Mouse (Mus musculus) E14TG2a.4 (cell line): ENCODE measurements at regions not wholly inside any gene's neighbourhood (a gene's known extent, or its start where the extent isn't known, plus 50 kb on each side); places are given as distances from the start of the nearest gene placed in this dataset.

Source experiments
- H3K27me3 ChIP-seq: 2 replicates; pipeline ENCODE4 v1.6.1; 2014; ENCODE audit warnings: low read length, control low read depth; ENCODE audit not compliant: insufficient read depth
- H3K36me3 ChIP-seq: 2 replicates; pipeline ENCODE4 v1.6.1; 2014; ENCODE audit warnings: low read length, control low read depth; ENCODE audit not compliant: insufficient read depth
- H3K4me1 ChIP-seq: replicated peaks from 2 replicates; pipeline ENCODE4 v1.6.1; 2014; ENCODE audit warnings: low read depth, low read length, control low read depth
- H3K4me3 ChIP-seq: replicated peaks from 2 replicates; pipeline ENCODE4 v1.5.1; 2014; ENCODE audit warnings: mild to moderate bottlenecking, low read length
- H3K9me3 ChIP-seq: 2 replicates; pipeline ENCODE4 v1.6.1; 2014; ENCODE audit warnings: low read length, control low read depth
- CTCF ChIP-seq: conservative IDR thresholded peaks from 2 replicates; pipeline ENCODE4 v1.5.1; 2014; ENCODE audit warnings: low read length
- NANOG ChIP-seq: IDR thresholded peaks from 2 replicates; pipeline ENCODE4 v1.6.1; 2014; ENCODE audit warnings: borderline replicate concordance, low read length, mixed read lengths
- POU5F1 ChIP-seq: IDR thresholded peaks from 2 replicates; pipeline ENCODE4 v1.6.1; 2014; ENCODE audit warnings: low read length, borderline replicate concordance

DNA sequence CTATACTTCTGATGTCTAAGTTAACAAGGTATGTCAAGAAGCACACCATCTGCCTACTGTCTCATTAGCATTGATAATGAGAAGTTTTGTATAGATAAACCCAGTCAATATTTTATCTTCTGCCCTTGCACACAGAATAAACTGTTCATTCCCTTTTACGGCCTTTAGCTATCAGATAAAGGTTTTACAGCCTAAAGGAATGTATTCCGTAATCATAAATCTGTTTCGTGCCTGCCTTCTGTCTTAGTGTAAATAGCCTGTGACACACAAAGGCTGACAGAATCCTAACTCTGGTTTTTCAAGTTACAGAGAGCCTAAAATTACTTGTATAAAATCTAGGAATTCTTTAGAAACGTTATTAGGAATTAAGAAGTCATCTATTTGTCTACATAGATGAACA is 97.6 kb upstream of the Kctd3 start:
- no peak overlapping the region for H3K4me3 ChIP-seq
- no peaks in the 10 kb centered on the region for H3K36me3 ChIP-seq
- H3K4me1 ChIP-seq, result no peaks in the 10 kb centered on the region
- TF ChIP-seq NANOG (no peak), CTCF (no peak), POU5F1 (no peak)
- H3K27me3 ChIP-seq, result no peaks in the 10 kb centered on the region
- no peaks in the 10 kb centered on the region for H3K9me3 ChIP-seq

DNA sequence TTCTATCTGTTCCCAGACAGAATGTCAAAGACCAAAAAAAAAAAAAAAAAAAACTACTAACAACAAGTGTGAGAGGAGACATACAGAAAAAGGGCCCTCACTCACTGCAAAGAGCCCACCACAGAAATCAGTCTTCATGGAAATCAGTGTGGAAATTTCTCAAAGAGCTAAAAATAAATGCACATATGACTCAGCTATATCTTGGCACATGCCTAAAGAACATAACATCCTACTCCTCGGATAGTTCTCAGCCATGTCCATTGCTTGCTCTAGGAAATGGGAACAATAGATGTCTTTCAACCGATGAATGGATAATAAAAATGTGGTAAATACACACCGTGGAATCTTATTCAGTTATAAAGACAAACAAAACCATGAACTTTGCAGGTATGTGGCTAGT is 95.1 kb upstream of the Kctd3 start:
- TF ChIP-seq CTCF (no peak), POU5F1 (no peak), NANOG (no peak)
- H3K4me3 ChIP-seq, result no peak overlapping the region
- H3K4me1 ChIP-seq, result peaks cover 2% of the 10 kb centered on the region; the same call in 1 of the 2 replicates
- no peaks in the 10 kb centered on the region for H3K36me3 ChIP-seq
- no peaks in the 10 kb centered on the region for H3K9me3 ChIP-seq
- H3K27me3 ChIP-seq, result no peaks in the 10 kb centered on the region

DNA sequence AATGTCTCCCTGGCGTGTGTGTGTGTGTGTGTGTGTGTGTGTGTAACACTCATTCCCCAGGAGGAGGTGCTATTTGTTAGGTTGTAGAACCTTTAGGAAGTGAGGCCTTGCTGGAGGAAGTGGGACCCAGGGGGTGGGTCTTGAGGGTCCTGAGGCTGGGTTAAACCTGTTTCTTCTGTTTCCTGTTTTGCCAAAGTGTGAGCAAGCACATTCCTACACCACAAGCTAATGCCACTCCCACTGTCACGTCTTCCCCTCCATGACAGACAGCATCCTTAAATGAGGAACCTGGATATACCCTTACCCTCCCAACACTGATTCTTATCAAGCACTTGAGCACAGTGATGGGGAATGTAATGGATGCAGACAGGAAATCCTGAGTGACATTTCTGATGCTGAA is 91.5 kb upstream of the Kctd3 start:
- TF ChIP-seq CTCF, result no peak
- Histone ChIP-seq H3K27me3 (no peaks in the 10 kb centered on the region), H3K36me3 (no peaks in the 10 kb centered on the region)

DNA sequence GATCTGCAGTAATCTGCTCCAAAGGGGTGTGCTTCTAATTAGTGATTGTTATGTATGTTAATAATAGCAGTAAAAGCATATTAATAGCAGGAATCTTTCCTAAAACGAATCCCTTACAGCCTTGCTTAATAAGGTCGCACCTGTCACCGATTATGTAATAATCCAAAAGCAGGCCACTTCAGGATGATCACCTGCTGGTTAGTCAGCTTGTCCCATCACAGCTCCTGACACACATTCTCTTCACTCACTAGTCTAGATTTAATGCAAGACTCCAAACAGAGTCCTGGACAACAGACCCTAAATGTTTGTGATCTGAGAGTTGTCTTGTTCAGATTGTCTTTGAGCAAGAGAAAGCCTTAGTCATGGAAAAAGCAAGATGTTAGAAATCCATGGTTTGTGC is 85.2 kb upstream of the Kctd3 start:
- Histone ChIP-seq H3K4me3 (no peak overlapping the region), H3K4me1 (peaks cover 6% of the 10 kb centered on the region; the same call in 1 of the 2 replicates), H3K9me3 (no peaks in the 10 kb centered on the region), H3K27me3 (no peaks in the 10 kb centered on the region; the same call in 1 of the 2 replicates), H3K36me3 (no peaks in the 10 kb centered on the region)
- TF ChIP-seq NANOG (no peak), CTCF (no peak), POU5F1 (no peak)

More for the DNA sequence above, 91.5 kb upstream of the Kctd3 start:
- Histone ChIP-seq H3K9me3 (no peaks in the 10 kb centered on the region), H3K4me3 (no peak overlapping the region), H3K4me1 (peaks cover 8% of the 10 kb centered on the region; the same call in 1 of the 2 replicates)

DNA sequence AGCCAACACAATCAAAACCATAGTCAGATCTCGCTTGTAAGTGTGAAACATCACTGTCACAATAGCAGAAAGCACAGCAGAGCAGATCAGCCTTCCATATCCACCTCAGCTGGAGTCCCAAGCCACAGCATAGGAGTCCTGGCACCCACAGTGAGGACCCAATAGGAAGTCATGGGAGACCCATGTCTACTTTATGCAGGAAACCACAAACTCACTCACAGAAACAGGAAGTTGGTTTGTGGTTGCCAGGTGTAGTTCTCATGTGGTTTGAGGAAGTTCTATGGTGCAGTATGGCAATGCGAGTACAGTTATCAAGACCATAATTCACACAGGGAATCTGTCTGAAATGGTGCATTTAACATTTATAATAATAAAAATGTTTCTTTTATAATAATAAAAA is 77.6 kb upstream of the Kctd3 start:
- Histone ChIP-seq H3K9me3 (peaks cover 19% of the 10 kb centered on the region), H3K4me1 (peaks cover 2% of the 10 kb centered on the region; the same call in 1 of the 2 replicates), H3K4me3 (no peak overlapping the region), H3K36me3 (no peaks in the 10 kb centered on the region), H3K27me3 (no peaks in the 10 kb centered on the region)
- no peak for TF ChIP-seq POU5F1
- no peak for TF ChIP-seq NANOG
- TF ChIP-seq CTCF, result no peak

DNA sequence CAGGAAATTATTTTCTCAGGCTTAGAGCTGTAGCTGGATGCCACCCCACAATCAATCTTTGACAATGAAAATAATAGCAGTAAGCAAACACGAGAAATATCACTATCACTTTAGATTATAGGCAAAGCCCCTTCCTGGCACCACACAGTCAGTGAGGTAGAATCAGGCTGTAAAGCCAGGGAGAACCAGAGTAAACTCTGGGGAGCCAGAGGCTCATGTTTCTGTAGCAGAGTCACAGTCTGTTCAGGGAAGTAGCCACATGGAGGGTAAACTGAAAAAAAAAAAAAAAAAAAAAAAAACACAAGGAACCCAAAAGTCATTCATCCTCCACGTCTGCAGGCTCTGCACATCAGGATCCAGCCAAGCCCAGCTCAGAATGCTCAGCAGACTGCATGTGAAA is 73.6 kb upstream of the Kctd3 start:
- TF ChIP-seq NANOG (no peak), POU5F1 (no peak), CTCF (no peak)
- Histone ChIP-seq H3K4me3 (no peak overlapping the region), H3K36me3 (no peaks in the 10 kb centered on the region), H3K4me1 (peaks cover 3% of the 10 kb centered on the region; the same call in 1 of the 2 replicates), H3K9me3 (peaks cover 19% of the 10 kb centered on the region), H3K27me3 (no peaks in the 10 kb centered on the region; the same call in 1 of the 2 replicates)

DNA sequence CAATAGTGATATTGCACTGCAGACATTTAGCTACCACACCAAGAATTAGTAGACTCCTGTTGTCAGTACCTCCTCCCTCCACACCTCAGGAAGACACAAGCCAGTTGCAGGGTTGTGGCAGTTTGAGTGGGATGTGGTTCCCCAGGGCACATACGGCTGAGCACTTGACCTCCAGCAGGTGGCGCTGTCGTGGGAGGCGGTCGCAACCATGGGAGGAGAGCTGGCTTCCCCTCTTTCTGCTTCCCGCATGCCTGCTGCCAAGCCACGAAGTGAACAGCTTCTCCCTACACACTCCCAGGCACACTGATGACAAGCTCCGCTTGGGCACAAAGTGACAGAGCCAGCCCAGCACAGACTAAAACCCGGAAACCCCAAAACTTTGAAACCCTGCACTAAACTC is 73.2 kb upstream of the Kctd3 start:
- Histone ChIP-seq H3K27me3 (no peaks in the 10 kb centered on the region; the same call in 1 of the 2 replicates), H3K4me3 (no peak overlapping the region), H3K4me1 (peaks cover 8% of the 10 kb centered on the region; the same call in 1 of the 2 replicates), H3K36me3 (no peaks in the 10 kb centered on the region), H3K9me3 (peaks cover 19% of the 10 kb centered on the region)
- TF ChIP-seq POU5F1 (no peak), CTCF (peak; percentile 87)

DNA sequence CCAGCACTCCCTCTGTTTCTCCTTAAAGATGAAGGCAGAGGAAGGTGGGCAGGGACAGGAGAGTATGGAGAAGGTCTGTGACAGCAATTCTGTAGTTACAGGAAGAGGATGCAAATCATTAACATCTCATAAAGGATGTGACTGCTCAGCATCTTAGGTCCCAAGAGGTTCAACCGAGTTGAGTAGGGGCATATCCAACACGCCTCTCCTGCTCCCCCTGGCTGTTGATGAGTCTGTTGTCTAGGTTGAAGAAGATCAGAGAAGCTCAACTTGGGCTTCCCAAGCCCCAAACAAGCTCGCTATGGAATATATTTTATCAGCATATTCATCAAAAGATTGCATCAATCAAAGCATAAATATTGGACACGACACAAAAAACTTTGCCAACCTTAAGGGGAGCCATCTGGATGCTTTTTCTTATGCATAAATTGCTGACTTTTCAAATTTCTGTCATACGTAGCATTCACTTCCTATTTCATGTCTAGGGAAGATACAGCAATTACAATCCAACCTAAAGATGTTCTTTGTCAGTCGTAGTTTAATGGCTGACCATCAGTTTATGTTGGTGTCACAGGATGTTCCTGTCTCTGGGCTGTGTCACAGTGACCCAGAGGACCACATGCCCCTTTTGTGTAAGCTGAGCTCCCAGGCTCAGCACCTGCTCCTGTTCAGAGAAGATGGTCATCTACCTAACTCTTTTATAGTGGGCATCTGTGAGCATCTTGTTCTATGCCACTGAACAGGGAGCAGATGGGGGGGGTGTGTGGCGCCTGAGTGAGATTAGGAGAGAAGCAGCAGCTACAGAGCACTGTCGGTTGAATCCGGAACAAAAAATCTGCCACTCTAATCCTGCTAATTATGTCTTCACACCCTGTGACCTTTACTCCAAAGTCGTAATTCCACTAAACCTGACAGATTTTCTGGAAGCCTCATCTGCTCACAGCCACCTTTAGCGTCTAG is 72.1 kb upstream of the Kctd3 start:
- H3K27me3 ChIP-seq, result no peaks in the 10 kb centered on the region; the same call in 1 of the 2 replicates
- H3K36me3 ChIP-seq, result no peaks in the 10 kb centered on the region
- TF ChIP-seq CTCF, result no peak
- no peak for TF ChIP-seq NANOG
- TF ChIP-seq POU5F1, result no peak
- peaks cover 9% of the 10 kb centered on the region; the same call in 1 of the 2 replicates for H3K4me1 ChIP-seq
- H3K4me3 ChIP-seq, result no peak overlapping the region
- peaks cover 13% of the 10 kb centered on the region for H3K9me3 ChIP-seq

DNA sequence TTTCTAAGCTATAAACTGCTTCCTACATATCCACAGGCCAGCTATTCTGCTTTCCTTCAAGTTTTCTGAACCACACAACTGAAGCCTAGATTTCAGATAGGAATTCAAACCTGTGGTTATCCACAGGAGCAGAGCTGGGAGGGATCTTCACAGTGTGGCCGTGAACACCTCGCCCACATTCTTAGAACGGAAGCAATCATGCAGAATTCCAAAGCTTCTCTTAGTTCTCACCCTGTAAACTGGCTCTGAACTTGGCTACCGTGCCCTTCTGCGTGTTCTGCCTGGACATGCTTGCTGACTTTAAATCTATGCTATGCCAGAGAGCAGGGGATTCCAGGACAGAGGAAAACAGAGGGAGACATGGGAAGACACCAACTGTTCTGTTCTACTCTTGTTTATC is 70.2 kb upstream of the Kctd3 start:
- no peak overlapping the region for H3K4me3 ChIP-seq
- peaks cover 9% of the 10 kb centered on the region; the same call in 1 of the 2 replicates for H3K4me1 ChIP-seq
- TF ChIP-seq NANOG (no peak), POU5F1 (no peak), CTCF (no peak)
- H3K36me3 ChIP-seq, result no peaks in the 10 kb centered on the region
- H3K9me3 ChIP-seq, result no peaks in the 10 kb centered on the region
- no peaks in the 10 kb centered on the region; the same call in 1 of the 2 replicates for H3K27me3 ChIP-seq
